Mouse (Mus musculus) midbrain, embryonic 12.5 days (tissue): ENCODE measurements at regions not wholly inside any gene's neighbourhood (a gene's known extent, or its start where the extent isn't known, plus 50 kb on each side); places are given as distances from the start of the nearest gene placed in this dataset.

ENCODE experiments used
- ATAC-seq: fragments of 200-750 bp; cut with Nextera tagmentation; 2 replicates; pipeline ENCODE4 v1.8.0; 2017; ENCODE audit warnings: low read depth, moderate TSS enrichment, moderate library complexity; ENCODE audit not compliant: low FRiP score
- H3K27ac ChIP-seq: fragments of 300-500 bp; sonication (generic); replicated peaks from 2 replicates; pipeline ENCODE4 v1.5.1; 2016; ENCODE audit warnings: mild to moderate bottlenecking
- H3K27me3 ChIP-seq: fragments of 300-500 bp; sonication (generic); 2 replicates; pipeline ENCODE4 v1.6.1; 2016; ENCODE audit warnings: mild to moderate bottlenecking
- H3K36me3 ChIP-seq: fragments of 300-500 bp; sonication (generic); 2 replicates; pipeline ENCODE4 v1.6.1; 2016
- H3K4me1 ChIP-seq: fragments of 300-500 bp; sonication (generic); 2 replicates; pipeline ENCODE4 v1.6.1; 2016
- H3K4me2 ChIP-seq: fragments of 300-500 bp; sonication (generic); replicated peaks from 2 replicates; pipeline ENCODE4 v1.6.1; 2016; ENCODE audit warnings: mild to moderate bottlenecking, moderate library complexity
- H3K4me3 ChIP-seq: fragments of 300-500 bp; sonication (generic); 2 replicates; pipeline ENCODE4 v1.5.1; 2016; ENCODE audit warnings: mild to moderate bottlenecking
- H3K9ac ChIP-seq: fragments of 300-500 bp; sonication (generic); replicated peaks from 2 replicates; pipeline ENCODE4 v1.6.1; 2016; ENCODE audit warnings: mild to moderate bottlenecking, moderate library complexity
- H3K9me3 ChIP-seq: fragments of 300-500 bp; sonication (generic); 2 replicates; pipeline ENCODE4 v1.6.1; 2016; ENCODE audit warnings: mild to moderate bottlenecking
- WGBS: fragments of 180-500 bp; shearing (Covaris S2); methylation state at CpG from one replicate; pipeline ENCODE4 v1.1.7; 2016; 5-methylcytosine and 5-hydroxymethylcytosine counted together

- no peaks in the 10 kb centered on the region for H3K27me3 ChIP-seq
- no peak overlapping the region for H3K27ac ChIP-seq
- no peak for ATAC-seq
- no peak overlapping the region for H3K9ac ChIP-seq
- no peak overlapping the region for H3K4me2 ChIP-seq
- peaks cover 2% of the 10 kb centered on the region; the same call in 1 of the 2 replicates for H3K4me1 ChIP-seq
- no peaks in the 10 kb centered on the region for H3K9me3 ChIP-seq
- WGBS: 89% methylated on average over 4 of the region's 4 CpGs
- H3K36me3 ChIP-seq: no peaks in the 10 kb centered on the region
- no peak overlapping the region for H3K4me3 ChIP-seq
Observed at GRCm38 (mm10) chr10:98650533-98650932, 263.7 kb upstream of the Atp2b1 start.

DNA sequence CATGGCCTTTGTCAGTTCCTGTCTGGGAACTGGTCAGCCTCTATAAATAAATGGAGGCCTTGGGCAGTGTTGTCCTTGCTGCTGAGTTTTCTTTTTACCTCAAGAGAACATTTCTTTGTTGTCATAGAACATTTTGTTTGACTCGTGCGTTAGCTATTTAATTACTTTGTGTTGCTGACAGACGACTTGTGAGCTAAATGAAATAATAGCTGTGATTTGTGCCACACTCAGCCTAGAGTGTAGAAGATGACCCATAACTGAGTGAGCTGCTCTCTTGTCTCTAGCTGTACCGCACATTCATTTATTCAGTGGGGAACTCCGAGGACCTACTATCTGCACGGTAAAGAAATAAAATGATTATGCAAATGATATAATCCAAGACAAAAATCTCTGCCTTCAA is 263.1 kb upstream of the Atp2b1 start:
- Histone ChIP-seq H3K9me3 (no peaks in the 10 kb centered on the region), H3K4me1 (peaks cover 2% of the 10 kb centered on the region; the same call in 1 of the 2 replicates), H3K36me3 (no peaks in the 10 kb centered on the region), H3K27ac (no peak overlapping the region), H3K9ac (no peak overlapping the region), H3K4me3 (no peak overlapping the region), H3K4me2 (no peak overlapping the region), H3K27me3 (no peaks in the 10 kb centered on the region)
- ATAC-seq: no peak
- 94% methylated on average over 6 of the region's 6 CpGs for WGBS

DNA sequence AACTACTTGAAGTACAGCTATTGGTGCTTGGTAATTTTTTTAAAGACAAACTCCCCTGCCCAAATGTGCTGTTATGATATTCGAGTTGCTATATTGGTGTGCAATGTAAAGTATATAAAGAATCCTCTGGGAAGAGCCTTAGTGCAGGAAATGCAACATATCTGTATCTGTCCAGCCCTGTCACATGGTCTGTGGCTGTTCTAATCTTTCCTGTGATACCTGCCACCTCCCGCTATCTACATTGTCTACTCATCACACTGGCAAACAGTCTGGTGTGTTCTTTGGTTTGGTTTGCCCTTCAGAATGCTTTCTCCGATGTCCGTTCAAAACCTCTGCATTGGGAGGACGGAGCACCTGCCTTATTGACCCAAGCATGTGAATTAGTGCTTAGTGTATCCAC is 262.6 kb upstream of the Atp2b1 start:
- Histone ChIP-seq H3K27ac (no peak overlapping the region), H3K4me3 (no peak overlapping the region)
- 91% methylated on average over 5 of the region's 5 CpGs for WGBS

GRCm38 (mm10) chr10:98652084-98652483 is 262.1 kb upstream of the Atp2b1 start:
- Histone ChIP-seq H3K4me1 (no peaks in the 10 kb centered on the region), H3K27me3 (no peaks in the 10 kb centered on the region), H3K36me3 (no peaks in the 10 kb centered on the region), H3K4me2 (no peak overlapping the region), H3K27ac (no peak overlapping the region), H3K9me3 (no peaks in the 10 kb centered on the region), H3K9ac (no peak overlapping the region), H3K4me3 (no peak overlapping the region)
- 96% methylated on average over 2 of the region's 2 CpGs for WGBS
- ATAC-seq: no peak

More for the DNA sequence above, 262.6 kb upstream of the Atp2b1 start:
- Histone ChIP-seq H3K4me2 (no peak overlapping the region), H3K9ac (no peak overlapping the region), H3K4me1 (peaks cover 2% of the 10 kb centered on the region; the same call in 1 of the 2 replicates), H3K9me3 (no peaks in the 10 kb centered on the region), H3K27me3 (no peaks in the 10 kb centered on the region), H3K36me3 (no peaks in the 10 kb centered on the region)
- ATAC-seq: no peak

DNA sequence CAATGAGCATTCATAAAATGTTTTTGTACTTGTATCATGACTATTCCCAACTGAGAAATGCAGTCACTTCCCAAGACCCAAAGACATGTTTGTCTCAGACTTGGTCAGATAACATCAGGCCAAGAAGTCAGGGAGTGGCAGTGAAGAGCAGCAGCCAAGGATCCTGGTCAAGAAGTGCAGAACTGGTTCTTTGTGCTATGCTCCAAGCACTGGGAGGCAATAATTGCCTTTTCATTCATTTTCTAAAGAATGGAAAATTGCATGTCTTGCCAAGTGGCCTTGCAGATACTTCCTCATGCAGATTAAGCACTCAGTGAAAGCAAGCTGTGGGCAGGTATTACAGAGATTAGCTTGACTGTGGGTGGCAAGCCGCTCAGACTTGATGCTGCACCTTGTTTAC is 253.5 kb upstream of the Atp2b1 start:
- Histone ChIP-seq H3K4me2 (no peak overlapping the region), H3K36me3 (no peaks in the 10 kb centered on the region), H3K27me3 (no peaks in the 10 kb centered on the region), H3K4me3 (no peak overlapping the region), H3K4me1 (no peaks in the 10 kb centered on the region), H3K9ac (no peak overlapping the region), H3K27ac (no peak overlapping the region), H3K9me3 (no peaks in the 10 kb centered on the region)
- no peak for ATAC-seq
- 59% methylated on average over 1 of the region's 1 CpGs for WGBS

GRCm38 (mm10) chr10:98665936-98666505 is 248.2 kb upstream of the Atp2b1 start:
- H3K4me1 ChIP-seq: no peaks in the 10 kb centered on the region
- 91% methylated on average over 3 of the region's 3 CpGs for WGBS
- no peak overlapping the region for H3K4me3 ChIP-seq
- no peaks in the 10 kb centered on the region for H3K36me3 ChIP-seq
- H3K9me3 ChIP-seq: no peaks in the 10 kb centered on the region
- H3K9ac ChIP-seq: no peak overlapping the region
- ATAC-seq: no peak
- no peaks in the 10 kb centered on the region for H3K27me3 ChIP-seq
- no peak overlapping the region for H3K27ac ChIP-seq
- no peak overlapping the region for H3K4me2 ChIP-seq

DNA sequence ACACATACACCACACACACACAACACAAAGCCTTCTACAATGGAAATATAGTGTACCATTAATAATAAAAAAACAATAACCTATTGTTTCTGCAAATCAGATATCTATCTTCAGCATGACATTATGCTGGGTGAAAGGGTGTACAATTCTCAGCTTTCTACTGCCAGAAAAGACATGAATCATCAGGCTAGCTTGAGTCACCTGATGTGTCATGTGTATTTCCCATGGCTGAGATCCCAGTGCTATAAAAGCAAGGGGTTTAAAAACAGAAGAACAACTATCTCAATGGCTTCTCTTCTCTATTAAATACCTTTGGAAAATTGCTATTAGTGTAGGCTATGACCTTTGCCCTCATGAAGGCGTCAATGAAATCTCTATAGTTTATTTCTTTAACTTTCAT is 246.5 kb upstream of the Atp2b1 start:
- Histone ChIP-seq H3K4me2 (no peak overlapping the region), H3K27ac (no peak overlapping the region), H3K27me3 (no peaks in the 10 kb centered on the region), H3K9ac (no peak overlapping the region), H3K4me1 (no peaks in the 10 kb centered on the region), H3K4me3 (no peak overlapping the region), H3K36me3 (no peaks in the 10 kb centered on the region), H3K9me3 (no peaks in the 10 kb centered on the region)
- ATAC-seq: no peak
- 86% methylated on average over 1 of the region's 1 CpGs for WGBS

DNA sequence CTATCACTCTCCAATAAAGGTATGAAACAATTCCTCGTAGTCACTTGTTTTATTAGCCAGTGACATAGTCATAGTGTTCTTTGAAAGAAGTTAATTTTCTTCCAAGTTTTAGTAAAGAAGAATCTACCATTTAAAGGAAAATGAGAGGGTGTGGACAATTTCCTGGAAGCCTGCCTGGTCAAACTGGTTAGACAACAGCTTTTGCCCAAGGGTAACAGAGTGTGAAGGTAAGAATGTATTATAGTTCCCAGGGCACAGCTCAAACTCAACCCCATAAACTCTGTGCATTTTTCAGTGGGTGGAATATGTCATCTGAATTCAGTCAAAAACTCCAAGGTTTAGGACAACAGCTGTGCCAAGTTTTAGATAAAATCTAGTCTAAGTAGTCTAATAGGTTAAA is 240.1 kb upstream of the Atp2b1 start:
- Histone ChIP-seq H3K27me3 (no peaks in the 10 kb centered on the region), H3K4me3 (no peak overlapping the region), H3K4me2 (no peak overlapping the region), H3K9ac (no peak overlapping the region), H3K4me1 (no peaks in the 10 kb centered on the region), H3K9me3 (no peaks in the 10 kb centered on the region), H3K36me3 (no peaks in the 10 kb centered on the region), H3K27ac (no peak overlapping the region)
- WGBS: 88% methylated on average over 1 of the region's 1 CpGs
- no peak for ATAC-seq

DNA sequence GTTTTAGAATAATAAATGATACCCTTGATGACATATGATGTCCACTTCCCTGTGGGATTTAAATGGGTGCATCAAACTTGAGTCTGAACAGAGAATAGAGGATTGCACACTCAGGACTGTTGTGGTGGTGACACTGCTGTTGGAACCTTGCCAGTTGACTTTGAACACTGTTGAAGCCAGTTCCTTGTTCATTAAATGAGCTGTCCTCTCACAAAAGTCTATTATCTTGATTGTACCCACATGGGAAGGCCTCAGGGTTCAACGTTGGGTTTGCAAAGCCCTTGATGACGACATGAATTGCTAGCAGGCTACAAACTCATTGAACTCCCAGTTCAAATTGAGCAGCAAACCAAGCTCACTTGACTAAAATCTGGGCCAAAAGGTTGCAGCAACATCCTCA is 237.3 kb upstream of the Atp2b1 start:
- H3K9me3 ChIP-seq: no peaks in the 10 kb centered on the region
- no peaks in the 10 kb centered on the region for H3K4me1 ChIP-seq
- WGBS: 81% methylated on average over 2 of the region's 2 CpGs
- no peak overlapping the region for H3K9ac ChIP-seq
- no peak overlapping the region for H3K27ac ChIP-seq
- no peaks in the 10 kb centered on the region for H3K36me3 ChIP-seq
- ATAC-seq: no peak
- H3K4me2 ChIP-seq: no peak overlapping the region
- H3K4me3 ChIP-seq: no peak overlapping the region
- H3K27me3 ChIP-seq: no peaks in the 10 kb centered on the region

DNA sequence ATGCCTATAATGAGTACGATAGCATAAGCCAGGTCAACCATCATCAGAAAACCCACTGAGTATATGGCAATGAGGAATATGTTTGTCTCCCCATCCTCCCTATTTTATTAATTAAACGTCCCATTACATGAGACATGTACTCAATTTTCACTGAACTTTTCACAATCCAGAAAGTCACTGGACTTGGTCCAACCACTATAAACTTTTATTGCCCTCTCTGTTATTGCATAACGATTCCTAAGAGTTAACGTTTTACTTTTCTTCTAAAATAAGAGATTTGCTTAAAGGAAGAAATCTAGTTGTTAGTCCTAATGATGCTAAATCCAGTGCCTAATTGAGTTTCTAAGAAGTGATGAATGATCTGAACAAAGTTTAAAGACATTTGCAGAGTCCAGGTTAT is 236.0 kb upstream of the Atp2b1 start:
- no peak overlapping the region for H3K4me3 ChIP-seq
- 94% methylated on average over 4 of the region's 4 CpGs for WGBS

GRCm38 (mm10) chr10:98682436-98682835 is 231.8 kb upstream of the Atp2b1 start:
- Histone ChIP-seq H3K36me3 (no peaks in the 10 kb centered on the region), H3K9me3 (no peaks in the 10 kb centered on the region), H3K27ac (no peak overlapping the region), H3K4me1 (no peaks in the 10 kb centered on the region), H3K4me3 (no peak overlapping the region), H3K9ac (no peak overlapping the region), H3K4me2 (no peak overlapping the region), H3K27me3 (no peaks in the 10 kb centered on the region)
- no peak for ATAC-seq
- WGBS: 89% methylated on average over 1 of the region's 1 CpGs

More for the DNA sequence above, 236.0 kb upstream of the Atp2b1 start:
- Histone ChIP-seq H3K27me3 (no peaks in the 10 kb centered on the region), H3K4me2 (no peak overlapping the region), H3K9ac (no peak overlapping the region), H3K4me1 (no peaks in the 10 kb centered on the region), H3K9me3 (no peaks in the 10 kb centered on the region), H3K27ac (no peak overlapping the region), H3K36me3 (no peaks in the 10 kb centered on the region)
- no peak for ATAC-seq

- Histone ChIP-seq H3K27me3 (no peaks in the 10 kb centered on the region), H3K9ac (no peak overlapping the region), H3K4me3 (no peak overlapping the region), H3K27ac (no peak overlapping the region), H3K4me1 (no peaks in the 10 kb centered on the region), H3K9me3 (no peaks in the 10 kb centered on the region), H3K4me2 (no peak overlapping the region), H3K36me3 (no peaks in the 10 kb centered on the region)
- 64% methylated on average over 12 of the region's 12 CpGs for WGBS
- ATAC-seq: no peak
Observed at GRCm38 (mm10) chr10:98684195-98684594, 230.0 kb upstream of the Atp2b1 start.

DNA sequence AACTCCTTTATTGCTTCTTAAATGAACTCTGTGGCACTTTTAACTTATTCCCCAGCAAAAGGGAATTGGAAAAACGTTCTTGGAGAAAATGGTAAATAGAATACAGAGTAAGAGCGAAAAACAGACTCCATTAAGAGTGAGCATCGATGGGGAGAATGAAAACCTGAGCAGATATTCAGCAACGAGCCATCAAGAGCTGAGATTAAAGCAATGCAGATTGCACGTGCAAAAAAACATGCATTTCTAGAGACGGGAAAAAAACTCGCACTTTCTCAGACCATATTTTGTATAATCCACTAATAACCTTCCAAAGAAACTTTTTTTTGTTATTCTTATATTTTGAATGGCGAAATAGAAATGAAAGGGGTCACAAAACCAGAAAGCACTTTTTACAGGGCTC is 229.5 kb upstream of the Atp2b1 start:
- 83% methylated on average over 8 of the region's 8 CpGs for WGBS
- Histone ChIP-seq H3K27me3 (no peaks in the 10 kb centered on the region), H3K4me2 (no peak overlapping the region), H3K9ac (no peak overlapping the region), H3K4me3 (no peak overlapping the region), H3K36me3 (no peaks in the 10 kb centered on the region), H3K27ac (no peak overlapping the region), H3K9me3 (no peaks in the 10 kb centered on the region), H3K4me1 (no peaks in the 10 kb centered on the region)
- no peak for ATAC-seq
